Mouse (Mus musculus) liver, embryonic 14.5 days (tissue): ENCODE measurements at regions not wholly inside any gene's neighbourhood (a gene's known extent, or its start where the extent isn't known, plus 50 kb on each side); places are given as distances from the start of the nearest gene placed in this dataset.

Source experiments
- CTCF ChIP-seq: IDR thresholded peaks from 2 replicates; pipeline ENCODE4 v1.5.1; 2016; ENCODE audit warnings: antibody characterized with exemption, low read depth, control low read depth
- EP300 ChIP-seq: IDR thresholded peaks from 2 replicates; pipeline ENCODE4 v1.6.1; 2016; ENCODE audit warnings: antibody characterized with exemption, low read depth

DNA sequence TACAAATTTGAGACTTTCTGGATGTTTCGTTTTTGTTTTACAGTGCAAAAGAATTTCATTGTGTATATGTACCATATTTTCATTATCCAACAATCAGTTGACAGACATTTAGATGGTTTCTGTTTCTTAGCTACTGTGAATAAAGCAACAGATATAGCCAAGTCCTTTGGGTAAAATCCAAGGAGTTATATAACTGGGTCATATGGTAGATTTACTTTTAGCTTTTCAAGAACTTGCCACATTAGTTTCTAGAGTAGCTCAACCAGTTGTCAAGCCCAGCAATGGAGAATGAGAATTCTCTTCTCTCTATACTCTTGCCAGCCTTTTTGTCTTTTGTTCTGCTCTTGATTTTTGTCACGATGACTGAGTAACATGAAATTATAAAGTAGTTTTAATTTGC, 111.3 kb upstream of the Asb5 start:
- no peak for TF ChIP-seq CTCF
- TF ChIP-seq EP300: no peak
